Mouse (Mus musculus): ENCODE results near the gene Creb1. TPM values are rescaled to one million over a fixed set of nuclear protein-coding genes. Genes with fewer than 3 reads are reported as not detected.
"Not testable (repeated sequence)": the region's sequence is repeated elsewhere in the genome, so short reads cannot be mapped to it uniquely, and the experiment has no call there.

Creb1 gene
- polyA plus RNA-seq, 1 experiment from 2014 or later: 52.1 TPM

- no peak for DNase-seq (ENCODE audit: extremely low spot score, low spot score)
- no peaks in the 10 kb centered on the region for H3K36me3 ChIP-seq (replicated peaks)
- no peak overlapping the region for H3K4me3 ChIP-seq
- H3K4me1 ChIP-seq: no peaks in the 10 kb centered on the region
- WGBS: 83% methylated on average over 3 of the region's 3 CpGs
- no peak overlapping the region for H3K27ac ChIP-seq
- H3K27me3 ChIP-seq (ENCODE audit: poor library complexity, severe bottlenecking): no peaks in the 10 kb centered on the region
- no peaks in the 10 kb centered on the region for H3K9me3 ChIP-seq
Measured at GRCm38 (mm10) chr1:64633237-64633636, 100.8 kb downstream of the Creb1 start.

GRCm38 (mm10) chr1:64635624-64636023, 103.2 kb downstream of the Creb1 start:
- no peaks in the 10 kb centered on the region for H3K36me3 ChIP-seq (replicated peaks)
- no peaks in the 10 kb centered on the region for H3K9me3 ChIP-seq
- DNase-seq (ENCODE audit: extremely low spot score, low spot score): no peak
- H3K27me3 ChIP-seq (ENCODE audit: poor library complexity, severe bottlenecking): no peaks in the 10 kb centered on the region
- 77% methylated on average over 2 of the region's 2 CpGs for WGBS
- H3K4me1 ChIP-seq: no peaks in the 10 kb centered on the region
- no peak overlapping the region for H3K27ac ChIP-seq
- H3K4me3 ChIP-seq: no peak overlapping the region

GRCm38 (mm10) chr1:64639279-64639678, 106.8 kb downstream of the Creb1 start:
- no peaks in the 10 kb centered on the region for H3K36me3 ChIP-seq (replicated peaks)

DNA sequence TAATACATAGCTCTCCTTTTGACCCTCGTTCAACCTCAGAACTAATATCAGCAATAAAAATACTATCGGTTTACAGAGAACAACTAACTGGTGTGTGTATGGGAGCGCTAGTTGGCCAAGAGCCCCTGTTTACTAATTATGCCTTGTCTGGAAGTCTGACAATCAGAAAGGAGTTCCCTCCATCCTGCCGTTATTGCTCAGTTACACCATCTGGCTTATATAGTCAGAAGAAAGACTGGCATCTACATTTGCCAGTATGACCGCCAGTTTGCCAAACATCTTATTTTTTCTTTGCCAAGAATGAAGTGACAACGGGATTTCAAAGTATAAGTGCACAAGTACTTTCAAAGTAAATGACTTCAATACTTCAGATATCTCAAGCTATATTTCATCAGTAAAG, 108.6 kb downstream of the Creb1 start:
- 94% methylated on average over 6 of the region's 6 CpGs for whole genome bisulfite sequencing

More at GRCm38 (mm10) chr1:64639279-64639678, 106.8 kb downstream of the Creb1 start:
- H3K4me1 ChIP-seq: no peaks in the 10 kb centered on the region
- no peaks in the 10 kb centered on the region for H3K9me3 ChIP-seq
- DNase-seq (ENCODE audit: extremely low spot score, low spot score): no peak
- WGBS: 89% methylated on average over 6 of the region's 6 CpGs
- no peaks in the 10 kb centered on the region for H3K27me3 ChIP-seq (ENCODE audit: poor library complexity, severe bottlenecking)
- H3K27ac ChIP-seq: no peak overlapping the region
- no peak overlapping the region for H3K4me3 ChIP-seq

DNA sequence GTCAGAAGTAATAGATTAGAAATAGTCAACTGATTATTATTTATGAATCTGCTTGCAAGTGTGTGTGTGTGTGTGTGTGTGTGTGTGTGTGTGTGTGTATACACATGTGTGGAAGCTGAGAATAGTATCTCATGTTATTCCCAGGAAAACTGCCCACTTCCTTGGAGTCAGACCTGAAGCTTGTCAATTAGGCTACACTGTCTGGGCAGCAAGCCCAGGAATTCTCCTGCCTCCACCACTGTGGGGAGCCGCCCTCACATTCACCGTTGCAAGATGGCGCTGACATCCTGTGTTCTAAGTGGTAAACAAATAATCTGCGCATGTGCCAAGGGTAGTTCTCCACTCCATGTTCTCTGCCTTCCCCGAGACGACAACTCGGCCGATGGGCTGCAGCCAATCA, 110.1 kb downstream of the Creb1 start:
- not testable (repeated sequence) for H3K27me3 ChIP-seq (ENCODE audit: poor library complexity, severe bottlenecking); H3K36me3 ChIP-seq (replicated peaks); H3K4me1 ChIP-seq; H3K4me3 ChIP-seq; DNase-seq (ENCODE audit: extremely low spot score, low spot score); H3K27ac ChIP-seq; H3K9me3 ChIP-seq
- 94% methylated on average over 8 of the region's 8 CpGs for WGBS

More for the DNA sequence above, 108.6 kb downstream of the Creb1 start:
- no peaks in the 10 kb centered on the region for H3K36me3 ChIP-seq (replicated peaks)
- no peak for DNase-seq (ENCODE audit: extremely low spot score, low spot score)
- no peak overlapping the region for H3K4me3 ChIP-seq
- no peaks in the 10 kb centered on the region for H3K27me3 ChIP-seq (ENCODE audit: poor library complexity, severe bottlenecking)
- H3K27ac ChIP-seq: no peak overlapping the region
- H3K4me1 ChIP-seq: no peaks in the 10 kb centered on the region
- H3K9me3 ChIP-seq: no peaks in the 10 kb centered on the region

DNA sequence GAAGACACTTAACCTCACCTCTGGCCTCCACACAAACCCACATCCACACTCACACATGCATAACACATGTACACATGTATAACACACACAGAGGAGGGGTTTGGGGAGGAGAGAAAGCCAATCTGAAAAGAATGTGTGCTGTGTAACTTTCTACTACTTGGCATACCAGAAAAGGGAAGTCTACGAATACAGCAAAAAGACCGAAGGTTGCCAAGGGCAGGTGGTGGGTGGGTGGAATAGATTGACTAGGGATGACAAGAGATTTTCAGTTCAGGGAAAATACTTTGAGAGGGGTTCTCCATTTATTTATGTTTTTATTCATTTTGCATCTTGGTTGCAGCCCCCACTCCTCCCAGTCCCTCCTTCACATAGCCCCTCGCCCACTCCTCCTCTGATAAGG, 112.1 kb downstream of the Creb1 start:
- Histone ChIP-seq H3K4me3 (no peak overlapping the region), H3K27me3 (ENCODE audit: poor library complexity, severe bottlenecking) (no peaks in the 10 kb centered on the region), H3K36me3 (replicated peaks) (no peaks in the 10 kb centered on the region), H3K9me3 (no peaks in the 10 kb centered on the region), H3K27ac (no peak overlapping the region), H3K4me1 (no peaks in the 10 kb centered on the region)
- no peak for DNase-seq (ENCODE audit: extremely low spot score, low spot score)
- WGBS: 100% methylated on average over 3 of the region's 3 CpGs

DNA sequence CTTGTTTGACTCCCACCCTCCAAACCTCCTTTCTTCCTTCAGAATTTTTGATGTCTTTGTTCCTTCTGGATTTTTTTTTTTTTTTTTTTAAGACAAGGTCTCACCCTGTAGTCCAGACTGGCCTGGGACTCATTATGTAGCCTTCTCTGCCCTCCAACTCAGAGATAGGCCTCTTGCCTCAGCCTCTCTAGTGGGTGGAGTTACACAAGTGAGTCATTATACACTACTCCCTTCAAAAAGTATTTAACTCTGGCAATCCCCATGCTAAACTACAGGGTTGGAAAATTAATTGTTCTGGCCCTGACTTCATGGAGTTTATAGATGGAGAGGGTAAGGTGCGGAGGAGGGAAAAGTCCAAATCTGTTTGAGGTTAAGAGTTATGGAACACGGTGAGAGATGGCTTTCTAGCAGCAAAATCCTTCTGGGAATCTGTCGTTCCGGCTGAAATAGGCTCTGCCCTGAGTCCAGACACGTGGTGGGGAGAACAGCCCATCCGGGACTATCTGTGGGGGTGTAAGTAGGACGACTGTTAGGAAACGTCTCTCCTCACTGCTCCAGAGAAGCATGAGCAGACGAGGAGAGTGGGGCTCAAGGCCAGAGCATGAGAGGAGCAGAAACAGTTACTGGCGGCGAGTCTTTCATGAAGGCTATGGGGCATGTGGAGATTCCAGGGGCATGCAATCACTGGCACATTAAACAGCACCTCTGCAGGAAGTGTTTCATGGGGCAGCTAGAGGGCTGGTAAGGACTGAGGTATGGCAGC, 117.1 kb downstream of the Creb1 start:
- Histone ChIP-seq H3K9me3 (no peaks in the 10 kb centered on the region), H3K27ac (no peak overlapping the region), H3K4me1 (no peaks in the 10 kb centered on the region), H3K27me3 (ENCODE audit: poor library complexity, severe bottlenecking) (no peaks in the 10 kb centered on the region), H3K4me3 (no peak overlapping the region), H3K36me3 (replicated peaks) (no peaks in the 10 kb centered on the region)
- DNase-seq (ENCODE audit: extremely low spot score, low spot score): no peak
- 80% methylated on average over 11 of the region's 11 CpGs for WGBS

- Histone ChIP-seq H3K4me1 (peaks cover 6% of the 10 kb centered on the region), H3K27me3 (ENCODE audit: poor library complexity, severe bottlenecking) (no peaks in the 10 kb centered on the region), H3K36me3 (replicated peaks) (no peaks in the 10 kb centered on the region), H3K4me3 (no peak overlapping the region), H3K27ac (no peak overlapping the region), H3K9me3 (no peaks in the 10 kb centered on the region)
- WGBS: 91% methylated on average over 6 of the region's 6 CpGs
- no peak for DNase-seq (ENCODE audit: extremely low spot score, low spot score)
Measured at GRCm38 (mm10) chr1:64653701-64654100, 121.3 kb downstream of the Creb1 start.

Other genes starting within 250 kb of the Creb1 start
- 22.2 and 22.3 TPM in 2 replicates for gene Mettl21a, start 84.6 kb downstream of the Creb1 start, polyA plus RNA-seq (2016; fragmentation: Nextera tagmentation; extraction: Ambion mirVana)
- 7.0 and 7.1 TPM in 2 replicates for gene Ccnyl1, start 157.8 kb downstream of the Creb1 start, polyA plus RNA-seq (2016; fragmentation: Nextera tagmentation; extraction: Ambion mirVana)
- 1.4 and 2.3 TPM in 2 replicates for gene Fzd5, start 205.1 kb downstream of the Creb1 start, polyA plus RNA-seq (2016; fragmentation: Nextera tagmentation; extraction: Ambion mirVana)

Measured in forebrain, embryonic 10.5 days (tissue).